Mouse (Mus musculus) 416B (cell line): ENCODE data around the gene Vnn3.

Source experiments
- DNase-seq: peaks from one replicate; pipeline ENCODE4 v3.0.0; 2011; ENCODE audit warnings: low read depth

Vnn3 gene

GRCm38 (mm10) chr10:23892987-23893386 is 41.7 kb downstream of the Vnn3 start:
- DNase-seq: no peak

- no peak for DNase-seq
Measured at GRCm38 (mm10) chr10:23894601-23895349, 43.5 kb downstream of the Vnn3 start, which contains the start of gene Vnn1. Gene Vnn1, plus strand, starts transcription at chr10:23894688.

GRCm38 (mm10) chr10:23895376-23895775 is 44.1 kb downstream of the Vnn3 start:
- no peak for DNase-seq

- no peak for DNase-seq
Measured at GRCm38 (mm10) chr10:23901119-23901518, 49.9 kb downstream of the Vnn3 start.

- no peak for DNase-seq
Measured at GRCm38 (mm10) chr10:23905661-23906060, 54.4 kb downstream of the Vnn3 start.
